Mouse (Mus musculus): ENCODE data around the gene Gart.

The Gart gene

GRCm38 (mm10) chr16:91609501-91610245 lies 37.1 kb downstream of the Gart start:
- DNase-seq (ENCODE audit: low spot score) = peak; percentile 61

GRCm38 (mm10) chr16:91606958-91607357 lies 39.8 kb downstream of the Gart start:
- DNase-seq (ENCODE audit: low spot score) = no peak

- no peak for DNase-seq (ENCODE audit: low spot score)
These were observed 41.6 kb downstream of the Gart start for GRCm38 (mm10) chr16:91605156-91605555.

- DNase-seq (ENCODE audit: low spot score) = no peak
These were observed 45.1 kb downstream of the Gart start for GRCm38 (mm10) chr16:91601693-91602092.

GRCm38 (mm10) chr16:91601081-91601480 lies 45.7 kb downstream of the Gart start:
- no peak for DNase-seq (ENCODE audit: low spot score)

- no peak for DNase-seq (ENCODE audit: low spot score)
These were observed 47.5 kb downstream of the Gart start for GRCm38 (mm10) chr16:91599242-91599641.

GRCm38 (mm10) chr16:91597672-91598010 lies 49.1 kb downstream of the Gart start, which contains the start of gene Tmem50b:
TSS of gene Tmem50b (minus strand) at chr16:91597800.
- peak; percentile 100 for DNase-seq (ENCODE audit: low spot score)

- peak; percentile 67 for DNase-seq (ENCODE audit: low spot score)
These were observed 49.7 kb downstream of the Gart start for GRCm38 (mm10) chr16:91596779-91597671.

GRCm38 (mm10) chr16:91596397-91596778 lies 50.4 kb downstream of the Gart start:
- no peak for DNase-seq (ENCODE audit: low spot score)

GRCm38 (mm10) chr16:91595076-91595475 lies 51.7 kb downstream of the Gart start:
- no peak for DNase-seq (ENCODE audit: low spot score)

GRCm38 (mm10) chr16:91593262-91593661 lies 53.5 kb downstream of the Gart start:
- no peak for DNase-seq (ENCODE audit: low spot score)

GRCm38 (mm10) chr16:91592162-91592561 lies 54.6 kb downstream of the Gart start:
- no peak for DNase-seq (ENCODE audit: low spot score)

GRCm38 (mm10) chr16:91588703-91589102 lies 58.0 kb downstream of the Gart start:
- no peak for DNase-seq (ENCODE audit: low spot score)

GRCm38 (mm10) chr16:91587730-91588453 lies 58.9 kb downstream of the Gart start:
- DNase-seq (ENCODE audit: low spot score) = no peak

- no peak for DNase-seq (ENCODE audit: low spot score)
These were observed 60.5 kb downstream of the Gart start for GRCm38 (mm10) chr16:91586244-91586643.

GRCm38 (mm10) chr16:91585617-91586016 lies 61.1 kb downstream of the Gart start:
- no peak for DNase-seq (ENCODE audit: low spot score)

GRCm38 (mm10) chr16:91582307-91582706 lies 64.4 kb downstream of the Gart start:
- peak; percentile 70 for DNase-seq (ENCODE audit: low spot score)

- DNase-seq (ENCODE audit: low spot score) = no peak
These were observed 67.6 kb downstream of the Gart start for GRCm38 (mm10) chr16:91578980-91579720.

GRCm38 (mm10) chr16:91575151-91575550 lies 71.6 kb downstream of the Gart start:
- no peak for DNase-seq (ENCODE audit: low spot score)
